Mouse (Mus musculus) heart, adult 18-20 months (tissue): ENCODE measurements around the gene Prss35. TPM values are rescaled to one million over a fixed set of nuclear protein-coding genes. Genes with fewer than 3 reads are reported as not detected.

Experiments used
- DNase-seq, 2 experiments: peaks; one replicate each; pipeline ENCODE4 v3.0.0; 2021 to 2022; ENCODE audit warnings: mixed read lengths in 1 of 2
- total RNA-seq, 2 experiments: library from RNA; stranded (reverse); gene quantifications; 2 replicates each; pipeline ENCODE4 v1.2.3; 2021

Prss35 gene
- total RNA-seq, 2 experiments from 2014 or later: 0.10 TPM; not detected in 1

GRCm38 (mm10) chr9:86734357-86734756 lies 9.1 kb upstream of the Prss35 start:
- no peak for DNase-seq

- DNase-seq: no peak
Observed at GRCm38 (mm10) chr9:86734795-86735194, 8.7 kb upstream of the Prss35 start.

GRCm38 (mm10) chr9:86736991-86737390 lies 6.5 kb upstream of the Prss35 start:
- DNase-seq: no peak

- no peak for DNase-seq
Observed at GRCm38 (mm10) chr9:86738067-86738466, 5.4 kb upstream of the Prss35 start.

- DNase-seq: no peak
Observed at GRCm38 (mm10) chr9:86738801-86739200, 4.6 kb upstream of the Prss35 start.

GRCm38 (mm10) chr9:86739971-86740370 lies 3.5 kb upstream of the Prss35 start:
- no peak for DNase-seq

- DNase-seq: no peak
Observed at GRCm38 (mm10) chr9:86744041-86744440, 592 bp downstream of the Prss35 start.

- DNase-seq: peak; percentile 66 to 70
Observed at GRCm38 (mm10) chr9:86745926-86746581, 2.6 kb downstream of the Prss35 start.

- DNase-seq: no peak
Observed at GRCm38 (mm10) chr9:86762477-86763376, 19.3 kb downstream of the Prss35 start.

GRCm38 (mm10) chr9:86764002-86764401 lies 20.6 kb downstream of the Prss35 start:
- no peak for DNase-seq

GRCm38 (mm10) chr9:86766991-86767390 lies 23.5 kb downstream of the Prss35 start:
- DNase-seq: no peak

- DNase-seq: no peak
Observed at GRCm38 (mm10) chr9:86772897-86773296, 29.4 kb downstream of the Prss35 start.

- DNase-seq: no peak
Observed at GRCm38 (mm10) chr9:86773996-86774395, 30.5 kb downstream of the Prss35 start.

- no peak for DNase-seq
Observed at GRCm38 (mm10) chr9:86775374-86775773, 31.9 kb downstream of the Prss35 start.

- no peak for DNase-seq
Observed at GRCm38 (mm10) chr9:86777309-86777708, 33.9 kb downstream of the Prss35 start.

- DNase-seq: no peak
Observed at GRCm38 (mm10) chr9:86778212-86778611, 34.8 kb downstream of the Prss35 start.

- no peak for DNase-seq
Observed at GRCm38 (mm10) chr9:86781426-86781825, 38.0 kb downstream of the Prss35 start.

- DNase-seq: no peak
Observed at GRCm38 (mm10) chr9:86782836-86783235, 39.4 kb downstream of the Prss35 start.

GRCm38 (mm10) chr9:86789186-86789585 lies 45.7 kb downstream of the Prss35 start:
- no peak for DNase-seq

- DNase-seq: no peak
Observed at GRCm38 (mm10) chr9:86791927-86792326, 48.5 kb downstream of the Prss35 start.

GRCm38 (mm10) chr9:86795236-86795635 lies 51.8 kb downstream of the Prss35 start:
- DNase-seq: no peak

GRCm38 (mm10) chr9:86797553-86797952 lies 54.1 kb downstream of the Prss35 start:
- DNase-seq: no peak

- DNase-seq: no peak
Observed at GRCm38 (mm10) chr9:86798129-86798528, 54.7 kb downstream of the Prss35 start.

- DNase-seq: no peak
Observed at GRCm38 (mm10) chr9:86798686-86799085, 55.2 kb downstream of the Prss35 start.
